Mouse (Mus musculus): ENCODE data around the gene Asb17.

- TF ChIP-seq CTCF (IDR thresholded peaks at IDR 0.05; ENCODE audit: control insufficient read depth, insufficient read depth, insufficient read length), result no peak
- no peak for TF ChIP-seq CEBPB (IDR thresholded peaks at IDR 0.05; ENCODE audit: low read depth)
- TF ChIP-seq USF1 (IDR thresholded peaks at IDR 0.05; ENCODE audit: low read depth), result no peak
- no peak for TF ChIP-seq MAX (IDR thresholded peaks at IDR 0.05)
Measured at GRCm38 (mm10) chr3:153849368-153850015, 5.5 kb downstream of the Asb17 start.

Data from C2C12 (cell line).